Mouse (Mus musculus): ENCODE data around the gene H13. TPM values are rescaled to one million over a fixed set of nuclear protein-coding genes. Genes with fewer than 3 reads are reported as not detected.

The H13 gene
- 37.9 and 71.3 TPM in 2 replicates for polyA plus RNA-seq (2011; ENCODE audit: insufficient read depth, insufficient read length, low replicate concordance, missing spikeins)

DNA sequence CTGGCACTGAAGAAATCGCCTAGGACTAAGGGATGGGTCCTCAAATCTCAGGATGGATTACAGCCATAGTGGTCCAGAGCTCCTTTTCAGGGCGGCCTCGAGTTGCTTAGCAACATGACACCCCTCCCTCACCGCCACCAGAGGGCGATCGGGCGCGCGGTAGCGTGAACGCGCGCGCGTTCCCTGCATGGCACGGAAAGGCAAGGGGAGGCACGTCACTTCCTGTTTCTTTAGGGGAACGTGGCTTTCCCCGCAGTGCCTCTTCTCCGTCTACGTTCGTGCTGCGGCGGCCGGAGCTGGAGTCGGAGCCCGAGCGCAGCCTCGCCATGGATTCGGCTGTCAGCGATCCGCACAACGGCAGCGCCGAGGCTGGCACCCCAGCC is at the start of gene H13:
Gene H13, plus strand, starts transcription at position 206 of the 383 bp plus-strand sequence.
- under 1% methylated on average over 35 of the region's 35 CpGs for WGBS
- TF ChIP-seq POLR2A (IDR thresholded peaks at IDR 0.05; ENCODE audit: borderline replicate concordance, control insufficient read depth, low read depth, low read length), result peak; percentile 92
- peak; percentile 99 for TF ChIP-seq CTCF (IDR thresholded peaks at IDR 0.05; ENCODE audit: control insufficient read depth, insufficient read depth, low read length)
- Histone ChIP-seq H3K4me1 (ENCODE audit: control insufficient read depth, insufficient read depth, low read length) (peaks cover 7% of the 10 kb centered on the region), H3K27ac (ENCODE audit: control insufficient read depth, insufficient read depth, low read depth, low read length, poor library complexity) (peak within 1 kb of the TSS; percentile 96), H3K4me3 (replicated peaks; ENCODE audit: control insufficient read depth, low read depth, low read length) (peak within 1 kb of the TSS; percentile 97)

DNA sequence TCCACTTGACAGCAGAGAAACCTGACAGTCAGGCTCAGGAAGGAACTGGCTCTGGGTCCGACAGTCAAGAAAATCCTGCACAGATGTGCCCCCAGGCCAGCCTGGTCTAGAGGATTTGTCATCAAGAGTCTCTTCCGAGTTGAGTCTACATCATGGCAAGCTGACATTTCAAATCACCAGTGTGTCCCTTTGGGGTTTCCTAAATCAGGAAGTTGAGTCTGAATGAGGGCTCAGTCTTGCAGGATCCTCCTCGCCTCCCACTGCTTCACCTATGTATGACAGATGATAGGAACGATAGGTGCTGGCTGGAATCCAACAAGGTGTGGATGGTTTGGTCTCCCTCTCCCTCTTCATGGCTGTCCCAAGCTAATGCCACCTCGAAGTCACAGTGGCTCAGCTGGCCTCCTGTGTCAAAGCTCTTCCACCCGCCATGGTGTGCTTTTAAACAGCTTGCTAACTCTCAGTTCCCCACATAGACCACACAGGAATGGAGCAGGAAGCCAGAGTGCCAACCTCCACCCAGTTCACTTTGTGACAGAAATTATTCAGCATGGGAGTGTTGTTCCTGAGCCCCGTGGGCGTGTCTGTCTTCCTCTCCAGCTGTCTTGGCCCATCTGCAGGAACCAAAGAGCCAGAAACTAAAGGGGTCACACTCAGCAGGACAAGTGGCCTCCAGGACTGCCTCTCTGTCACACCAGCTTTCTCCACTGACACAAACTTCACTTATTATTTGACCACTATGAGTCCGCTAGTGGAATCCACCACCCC is 48.7 kb upstream of the H13 start:
- Histone ChIP-seq H3K27ac (ENCODE audit: control insufficient read depth, insufficient read depth, low read depth, low read length, poor library complexity) (peak overlapping the region; percentile 67), H3K4me1 (ENCODE audit: control insufficient read depth, insufficient read depth, low read length) (no peaks in the 10 kb centered on the region; the same call in 1 of the 2 replicates), H3K4me3 (replicated peaks; ENCODE audit: control insufficient read depth, low read depth, low read length) (no peak overlapping the region)
- TF ChIP-seq POLR2A (IDR thresholded peaks at IDR 0.05; ENCODE audit: borderline replicate concordance, control insufficient read depth, low read depth, low read length) (no peak), CTCF (IDR thresholded peaks at IDR 0.05; ENCODE audit: control insufficient read depth, insufficient read depth, low read length) (no peak)
- 11% methylated on average over 9 of the region's 9 CpGs for WGBS

DNA sequence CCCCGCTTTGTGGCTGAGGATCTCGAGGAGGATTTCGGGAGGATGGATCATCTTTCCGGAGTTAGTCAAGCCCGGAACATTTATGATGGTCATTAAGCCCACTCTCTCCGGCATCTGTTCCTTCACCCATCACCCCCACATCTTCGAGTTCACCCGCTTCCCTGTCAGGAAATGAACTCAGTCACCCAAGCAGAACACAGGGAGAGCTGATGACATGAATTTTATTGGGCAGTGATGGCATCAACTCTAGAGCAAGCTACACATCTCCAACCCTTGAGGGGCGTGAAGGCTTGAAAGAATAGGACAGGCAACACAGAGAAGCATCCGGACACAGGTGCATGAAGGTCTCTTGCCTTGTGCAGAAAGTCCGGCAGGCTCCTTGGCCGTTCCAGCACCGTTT is 47.1 kb upstream of the H13 start:
- WGBS, result 61% methylated on average over 13 of the region's 13 CpGs
- Histone ChIP-seq H3K27ac (ENCODE audit: control insufficient read depth, insufficient read depth, low read depth, low read length, poor library complexity) (no peak overlapping the region), H3K4me1 (ENCODE audit: control insufficient read depth, insufficient read depth, low read length) (no peaks in the 10 kb centered on the region; the same call in 1 of the 2 replicates), H3K4me3 (replicated peaks; ENCODE audit: control insufficient read depth, low read depth, low read length) (no peak overlapping the region)
- no peak for TF ChIP-seq POLR2A (IDR thresholded peaks at IDR 0.05; ENCODE audit: borderline replicate concordance, control insufficient read depth, low read depth, low read length)
- no peak for TF ChIP-seq CTCF (IDR thresholded peaks at IDR 0.05; ENCODE audit: control insufficient read depth, insufficient read depth, low read length)

DNA sequence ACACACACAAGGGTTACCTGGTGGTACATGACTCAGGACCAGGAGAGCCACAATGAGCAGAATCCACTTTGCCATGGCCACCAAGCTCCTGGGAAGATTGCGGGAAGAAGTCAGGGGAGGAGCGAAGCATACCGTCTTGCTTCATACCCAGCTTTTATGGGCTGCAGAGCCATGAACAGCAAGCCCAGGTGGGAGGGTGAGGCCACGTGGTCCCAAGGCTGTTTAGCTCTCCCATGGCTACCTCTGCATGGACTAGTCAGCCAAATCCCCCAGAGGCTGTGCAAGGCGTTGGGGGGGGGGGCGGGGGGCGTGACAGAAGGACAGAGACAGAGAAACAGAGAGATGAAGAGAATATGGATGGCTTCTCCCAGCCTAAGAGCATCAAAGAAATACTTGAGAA is 46.3 kb upstream of the H13 start, which contains the start of gene Defb25:
Gene Defb25, minus strand, starts transcription at position 101 of the 400 bp plus-strand sequence.
- 84% methylated on average over 7 of the region's 7 CpGs for WGBS
- TF ChIP-seq CTCF (IDR thresholded peaks at IDR 0.05; ENCODE audit: control insufficient read depth, insufficient read depth, low read length) (no peak), POLR2A (IDR thresholded peaks at IDR 0.05; ENCODE audit: borderline replicate concordance, control insufficient read depth, low read depth, low read length) (no peak)
- Histone ChIP-seq H3K4me3 (replicated peaks; ENCODE audit: control insufficient read depth, low read depth, low read length) (no peak within 1 kb of the TSS), H3K27ac (ENCODE audit: control insufficient read depth, insufficient read depth, low read depth, low read length, poor library complexity) (no peak within 1 kb of the TSS), H3K4me1 (ENCODE audit: control insufficient read depth, insufficient read depth, low read length) (no peaks in the 10 kb centered on the region; the same call in 1 of the 2 replicates)

DNA sequence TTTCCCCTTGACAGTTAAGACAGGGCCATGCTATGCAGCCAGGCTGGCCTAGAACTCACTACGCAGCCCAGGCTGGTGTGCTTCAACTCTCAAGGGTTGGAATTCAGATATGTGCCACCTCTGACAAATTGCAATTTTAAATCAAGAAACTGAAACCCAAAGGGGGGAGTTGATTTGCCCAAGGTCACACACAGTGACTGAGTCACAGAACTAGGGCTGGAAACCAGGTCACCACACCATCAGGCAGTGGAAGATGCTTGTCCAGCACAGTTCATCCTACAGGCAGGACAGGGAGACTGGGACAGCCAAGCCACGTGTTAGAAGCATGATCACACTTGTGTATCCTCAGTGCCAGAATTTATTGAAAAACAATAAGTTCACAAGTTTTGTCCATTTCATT is 44.7 kb upstream of the H13 start:
- no peaks in the 10 kb centered on the region; the same call in 1 of the 2 replicates for H3K4me1 ChIP-seq (ENCODE audit: control insufficient read depth, insufficient read depth, low read length)
- no peak overlapping the region for H3K4me3 ChIP-seq (replicated peaks; ENCODE audit: control insufficient read depth, low read depth, low read length)
- WGBS, result 77% methylated on average over 2 of the region's 2 CpGs
- H3K27ac ChIP-seq (ENCODE audit: control insufficient read depth, insufficient read depth, low read depth, low read length, poor library complexity), result no peak overlapping the region
- TF ChIP-seq POLR2A (IDR thresholded peaks at IDR 0.05; ENCODE audit: borderline replicate concordance, control insufficient read depth, low read depth, low read length), result no peak

DNA sequence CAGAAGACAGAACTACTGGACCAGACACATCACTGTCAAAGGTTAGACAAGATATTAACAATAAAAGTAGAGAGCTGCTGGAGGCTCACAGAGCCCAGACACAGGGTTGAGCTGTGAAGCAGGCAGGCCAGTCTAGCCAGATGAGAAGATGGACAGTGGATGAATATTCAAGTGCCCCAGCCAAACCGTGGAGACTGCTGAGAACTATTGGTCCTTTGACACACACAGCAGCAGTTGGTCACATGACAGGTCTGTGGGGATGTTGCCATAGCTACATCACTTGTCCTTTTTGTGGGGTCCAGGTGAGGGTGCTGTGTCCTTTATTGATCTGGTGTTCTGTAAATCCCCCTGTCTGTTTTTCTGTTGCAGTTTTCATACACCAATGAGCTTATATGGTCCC is 44.0 kb upstream of the H13 start:
- 15% methylated on average over 1 of the region's 1 CpGs for WGBS
- Histone ChIP-seq H3K4me1 (ENCODE audit: control insufficient read depth, insufficient read depth, low read length) (no peaks in the 10 kb centered on the region; the same call in 1 of the 2 replicates), H3K4me3 (replicated peaks; ENCODE audit: control insufficient read depth, low read depth, low read length) (no peak overlapping the region), H3K27ac (ENCODE audit: control insufficient read depth, insufficient read depth, low read depth, low read length, poor library complexity) (no peak overlapping the region)
- TF ChIP-seq POLR2A (IDR thresholded peaks at IDR 0.05; ENCODE audit: borderline replicate concordance, control insufficient read depth, low read depth, low read length) (no peak), CTCF (IDR thresholded peaks at IDR 0.05; ENCODE audit: control insufficient read depth, insufficient read depth, low read length) (no peak)

DNA sequence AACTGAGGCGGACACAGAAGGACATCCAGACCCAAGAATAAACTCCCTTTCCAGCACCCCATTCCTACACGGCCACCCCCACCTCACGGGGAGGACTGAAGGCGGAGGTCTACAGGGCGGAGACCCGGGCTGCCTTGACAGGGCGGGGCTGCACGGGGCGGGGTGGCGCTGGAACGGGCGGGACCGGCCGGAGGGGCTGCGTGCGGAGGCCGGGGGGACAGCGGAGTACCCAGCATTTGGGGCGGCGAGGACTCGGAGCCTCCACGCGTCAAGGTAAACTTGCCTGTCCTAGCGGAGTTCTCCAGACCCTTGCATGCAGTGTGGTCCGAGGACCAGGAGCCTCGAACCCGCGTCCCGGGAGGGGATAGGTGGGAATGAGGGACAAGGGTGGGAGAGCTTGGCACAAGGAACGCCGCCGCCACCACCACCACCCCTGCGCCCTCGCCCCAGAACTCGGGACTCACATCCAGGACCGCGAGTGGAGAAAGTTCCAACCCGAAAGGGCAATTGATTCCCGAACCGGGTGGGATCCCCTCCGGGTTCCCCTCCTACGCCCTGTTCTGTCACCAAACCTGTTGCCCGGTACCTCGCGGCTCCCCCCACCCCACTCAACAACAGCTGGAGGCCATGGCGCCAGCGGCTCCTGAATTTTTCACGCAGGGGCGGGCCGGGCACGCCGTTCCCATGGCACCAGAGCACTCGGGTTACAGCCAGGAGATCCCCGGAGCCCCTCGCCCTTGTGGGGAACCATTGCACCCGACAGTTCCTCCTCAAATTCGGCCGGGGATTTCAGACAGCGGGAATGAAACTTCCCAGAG is 42.3 kb upstream of the H13 start, which contains the start of gene Rem1:
Gene Rem1, plus strand, starts transcription at position 178 of the 818 bp plus-strand sequence.
- TF ChIP-seq CTCF (IDR thresholded peaks at IDR 0.05; ENCODE audit: control insufficient read depth, insufficient read depth, low read length), result no peak
- no peaks in the 10 kb centered on the region for H3K4me1 ChIP-seq (ENCODE audit: control insufficient read depth, insufficient read depth, low read length)
- peak within 1 kb of the TSS; percentile 34 for H3K4me3 ChIP-seq (replicated peaks; ENCODE audit: control insufficient read depth, low read depth, low read length)
- no peak within 1 kb of the TSS for H3K27ac ChIP-seq (ENCODE audit: control insufficient read depth, insufficient read depth, low read depth, low read length, poor library complexity)
- 3% methylated on average over 59 of the region's 59 CpGs for whole genome bisulfite sequencing

DNA sequence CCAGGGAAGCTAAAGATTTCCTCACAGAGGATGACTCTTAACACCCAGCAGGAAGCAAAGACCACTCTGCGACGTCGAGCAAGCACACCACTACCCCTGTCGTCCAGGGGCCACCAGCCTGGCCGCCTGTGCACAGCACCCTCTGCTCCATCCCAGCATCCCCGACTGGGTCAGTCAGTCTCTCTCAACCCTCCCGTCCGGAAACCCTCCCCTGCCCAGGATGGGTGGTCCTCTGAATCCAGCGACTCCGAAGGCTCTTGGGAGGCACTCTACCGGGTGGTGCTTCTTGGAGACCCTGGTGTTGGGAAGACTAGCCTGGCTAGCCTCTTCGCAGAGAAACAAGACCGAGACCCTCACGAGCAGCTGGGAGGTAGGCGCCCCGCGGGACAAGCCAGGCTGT is 41.2 kb upstream of the H13 start:
- no peak overlapping the region for H3K4me3 ChIP-seq (replicated peaks; ENCODE audit: control insufficient read depth, low read depth, low read length)
- H3K4me1 ChIP-seq (ENCODE audit: control insufficient read depth, insufficient read depth, low read length), result no peaks in the 10 kb centered on the region
- 69% methylated on average over 17 of the region's 17 CpGs for WGBS
- TF ChIP-seq CTCF (IDR thresholded peaks at IDR 0.05; ENCODE audit: control insufficient read depth, insufficient read depth, low read length) (no peak), POLR2A (IDR thresholded peaks at IDR 0.05; ENCODE audit: borderline replicate concordance, control insufficient read depth, low read depth, low read length) (no peak)
- H3K27ac ChIP-seq (ENCODE audit: control insufficient read depth, insufficient read depth, low read depth, low read length, poor library complexity), result no peak overlapping the region; the same call in 1 of the 2 replicates
